Mouse (Mus musculus) B cell, adult 2 months (primary cell): ENCODE data around the gene Cbx5.
"Not testable (repeated sequence)": the region's sequence is repeated elsewhere in the genome, so short reads cannot be mapped to it uniquely, and the experiment has no call there.

Experiments used
- DNase-seq, 2 experiments: peaks; one replicate each; pipeline ENCODE4 v3.0.0; 2022

Gene Cbx5

GRCm38 (mm10) chr15:103239685-103240159 lies at the start of gene Cbx5:
TSS of gene Cbx5 (minus strand) at chr15:103239816.
- DNase-seq = peak; percentile 95 to 96

DNA sequence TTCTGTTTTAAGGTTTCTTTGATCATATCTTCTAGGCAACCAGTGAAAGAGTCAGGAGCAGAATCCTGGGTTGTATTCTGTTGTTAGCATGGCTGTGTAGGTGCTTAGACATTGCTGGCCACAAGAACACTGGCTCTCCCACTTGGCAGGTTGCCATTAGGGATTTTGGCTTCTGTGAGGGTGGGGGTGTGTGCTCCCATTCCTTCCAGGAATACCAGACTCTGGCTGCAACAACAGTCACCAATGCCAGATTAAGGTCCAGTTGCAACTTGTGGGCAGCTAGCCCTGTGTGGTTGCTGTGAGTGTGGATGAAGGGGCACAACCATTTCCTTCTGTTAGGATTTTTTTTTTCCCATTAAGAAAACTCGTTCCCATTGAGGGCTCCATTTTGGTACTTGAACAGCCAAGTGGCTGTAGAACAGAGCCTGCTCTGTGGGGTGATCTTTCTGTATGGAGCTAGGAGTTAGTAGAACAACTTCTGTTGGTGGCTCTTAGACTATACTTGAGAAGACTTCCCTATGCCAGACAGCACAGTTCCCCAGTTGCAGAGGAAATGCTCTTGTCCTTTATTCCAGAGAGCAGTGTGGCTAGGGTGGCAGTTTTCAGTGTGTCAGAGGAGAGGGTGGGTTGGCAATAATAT lies 46.3 kb upstream of the Cbx5 start:
- DNase-seq = no peak

- DNase-seq = no peak
These were observed 45.0 kb upstream of the Cbx5 start for GRCm38 (mm10) chr15:103284647-103285046.

DNA sequence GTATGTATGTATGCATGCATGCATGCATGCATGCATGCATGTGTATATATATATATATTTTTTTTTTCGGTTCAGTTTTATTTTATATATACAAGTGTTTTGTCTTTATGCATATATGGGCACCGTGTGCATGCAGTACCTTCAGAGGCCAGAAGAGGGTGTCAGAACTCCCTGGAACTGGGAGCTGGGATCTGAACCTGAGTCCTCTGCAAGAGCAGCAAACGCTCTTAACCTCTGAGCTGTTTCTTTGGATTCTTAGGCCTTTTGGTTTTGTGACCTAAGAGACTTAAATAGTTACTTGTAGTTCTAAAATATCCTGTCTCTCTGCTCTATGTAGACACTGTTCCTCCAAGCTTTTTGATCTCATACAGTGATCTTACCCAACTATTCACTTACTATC lies 44.5 kb upstream of the Cbx5 start:
- peak; percentile 65 to 68 for DNase-seq

DNA sequence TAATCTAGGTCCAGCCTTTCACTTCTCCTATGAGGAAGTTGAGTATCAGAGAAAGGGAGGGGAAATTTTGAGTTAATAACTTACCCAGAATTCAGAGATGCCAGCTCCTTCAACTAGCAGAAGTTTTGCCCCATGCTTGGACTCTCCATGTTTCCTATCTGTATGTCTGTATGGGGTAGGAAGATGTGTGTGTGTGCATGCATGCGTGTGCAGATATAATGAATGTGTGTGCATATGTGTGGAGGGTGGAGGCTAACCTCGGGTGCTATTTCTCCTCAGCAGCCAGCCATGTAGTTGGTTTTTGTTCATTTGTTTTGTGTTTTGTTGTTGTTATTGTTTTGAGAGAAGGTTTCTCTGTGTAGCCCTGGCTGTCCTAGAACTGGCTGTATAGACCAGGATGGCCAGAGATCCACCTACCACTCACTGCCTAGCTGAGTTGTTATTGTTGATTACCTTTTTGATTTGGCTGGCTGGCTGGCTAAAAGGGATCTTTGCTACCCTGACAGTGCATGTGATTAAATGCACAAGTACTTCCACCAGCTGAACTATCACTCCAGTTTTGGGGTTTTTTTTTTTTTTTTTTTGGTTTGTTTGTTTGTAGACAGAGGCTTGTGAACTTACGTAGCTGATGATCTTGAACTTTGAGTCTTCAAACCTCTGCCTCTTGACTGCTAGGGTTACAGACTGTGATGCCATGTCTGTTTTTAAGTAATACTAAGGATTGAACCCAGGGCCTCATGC lies 42.0 kb upstream of the Cbx5 start:
- no peak for DNase-seq

- DNase-seq = peak; percentile 39 to 44
These were observed 41.3 kb upstream of the Cbx5 start for GRCm38 (mm10) chr15:103280817-103281464.

GRCm38 (mm10) chr15:103279750-103280149 lies 40.1 kb upstream of the Cbx5 start:
- DNase-seq = peak; percentile 65 to 67

- no peak for DNase-seq
These were observed 38.3 kb upstream of the Cbx5 start for GRCm38 (mm10) chr15:103277949-103278348.

DNA sequence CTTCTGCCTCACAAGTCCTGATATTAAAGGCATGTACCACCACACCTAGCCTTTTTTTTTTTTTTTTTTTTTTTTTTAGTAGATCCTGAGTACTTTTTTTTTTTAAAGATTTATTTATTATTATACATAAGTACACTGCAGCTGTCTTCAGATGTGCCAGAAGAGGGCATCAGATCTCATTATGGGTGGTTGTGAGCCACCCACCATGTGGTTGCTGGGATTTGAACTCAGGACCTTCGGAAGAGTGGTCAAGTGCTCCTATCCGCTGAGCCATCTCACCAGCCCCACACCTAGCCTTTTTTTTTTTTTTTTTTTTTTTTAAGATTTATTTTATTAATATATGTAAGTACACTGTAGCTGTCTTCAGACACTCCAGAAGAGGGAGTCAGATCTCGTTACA lies 36.3 kb upstream of the Cbx5 start:
- DNase-seq = not testable (repeated sequence)

- peak; percentile 89 to 94 for DNase-seq
These were observed 33.0 kb upstream of the Cbx5 start, which contains the start of gene Copz1 for GRCm38 (mm10) chr15:103272419-103273279. TSS of gene Copz1 (plus strand) at chr15:103272714.

- DNase-seq = no peak
These were observed 29.3 kb upstream of the Cbx5 start for GRCm38 (mm10) chr15:103268903-103269302.

GRCm38 (mm10) chr15:103264794-103265193 lies 25.2 kb upstream of the Cbx5 start:
- no peak for DNase-seq

GRCm38 (mm10) chr15:103259989-103260388 lies 20.4 kb upstream of the Cbx5 start:
- DNase-seq = no peak

DNA sequence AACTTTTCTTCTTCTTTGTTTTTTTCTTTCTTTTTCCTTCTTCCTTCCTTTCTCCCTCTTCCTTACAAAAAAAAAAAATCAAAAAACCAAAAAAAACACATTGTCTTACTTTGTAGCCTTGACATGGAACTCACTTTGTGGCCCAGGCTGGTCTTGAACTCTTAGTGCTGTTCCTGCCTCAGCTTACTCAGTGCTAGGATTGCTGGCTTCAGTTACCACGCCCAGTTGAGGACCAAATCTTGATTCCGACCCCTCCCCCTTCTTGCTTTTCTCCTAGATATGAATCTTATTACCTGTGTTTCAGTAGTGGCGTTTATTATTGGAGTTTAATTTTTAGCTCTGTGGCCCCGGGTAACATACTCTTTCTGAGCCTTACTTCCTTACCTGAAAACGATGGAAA lies 19.5 kb upstream of the Cbx5 start:
- no peak for DNase-seq

GRCm38 (mm10) chr15:103257790-103258728 lies 18.4 kb upstream of the Cbx5 start, which contains the start of gene Nfe2:
TSS of gene Nfe2 (minus strand) at chr15:103258403.
- DNase-seq = peak; percentile 49 to 61

DNA sequence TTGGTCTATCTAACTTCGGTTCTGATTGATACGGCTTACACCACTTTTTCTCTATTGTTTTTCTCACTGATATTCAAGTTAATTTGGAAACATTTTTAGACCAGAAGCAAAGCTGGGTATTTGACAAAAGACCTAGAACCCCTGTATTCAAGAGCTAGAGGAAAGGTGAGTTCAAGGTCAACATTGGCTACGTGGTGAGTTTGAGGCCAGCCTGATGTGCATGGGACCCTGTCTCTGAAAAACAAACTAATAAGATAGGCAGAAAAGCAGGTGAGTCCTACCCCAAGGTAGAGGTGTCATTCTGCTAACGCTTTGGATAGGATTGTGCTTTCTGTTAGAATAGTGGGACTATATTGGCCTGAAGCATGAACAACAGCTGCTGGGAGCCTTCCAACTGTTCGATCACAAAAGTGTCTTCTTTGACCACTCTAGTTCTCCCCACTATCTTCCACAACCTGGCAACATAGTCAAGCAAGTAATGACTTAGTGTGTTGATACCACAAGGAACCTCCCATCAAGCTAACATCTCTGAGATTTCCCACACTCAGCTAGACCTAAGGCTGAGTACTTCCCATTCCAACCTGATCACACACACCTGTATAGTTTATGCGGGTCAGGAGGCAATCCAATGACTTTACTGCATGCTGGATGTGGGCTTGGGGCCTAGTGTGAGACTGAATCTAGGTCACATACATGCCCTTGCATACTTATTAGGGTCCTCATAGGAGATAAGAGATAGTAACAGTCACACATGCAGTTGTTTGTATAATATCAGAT lies 16.8 kb upstream of the Cbx5 start:
- DNase-seq = no peak

DNA sequence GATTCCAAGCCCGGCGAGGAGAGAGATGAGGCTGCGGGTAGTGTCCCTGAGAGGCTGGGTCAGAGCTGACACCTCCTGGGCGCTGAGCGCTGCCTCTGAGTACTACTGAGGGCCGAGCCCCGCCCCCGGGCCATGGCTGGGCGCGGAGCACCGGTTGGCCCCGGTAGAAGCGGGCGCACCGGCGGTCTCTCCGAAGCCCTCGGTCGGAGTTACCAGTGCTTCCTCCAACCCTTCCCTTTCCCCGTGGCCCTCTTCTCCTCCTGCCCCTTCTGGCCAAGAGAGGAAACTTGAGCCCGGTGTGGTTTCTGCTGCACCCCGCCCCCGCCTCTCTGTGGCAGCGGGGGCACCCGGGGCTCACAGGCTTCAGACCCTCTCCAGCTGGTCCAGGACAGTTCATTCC lies 15.6 kb upstream of the Cbx5 start:
- peak; percentile 43 to 56 for DNase-seq

DNA sequence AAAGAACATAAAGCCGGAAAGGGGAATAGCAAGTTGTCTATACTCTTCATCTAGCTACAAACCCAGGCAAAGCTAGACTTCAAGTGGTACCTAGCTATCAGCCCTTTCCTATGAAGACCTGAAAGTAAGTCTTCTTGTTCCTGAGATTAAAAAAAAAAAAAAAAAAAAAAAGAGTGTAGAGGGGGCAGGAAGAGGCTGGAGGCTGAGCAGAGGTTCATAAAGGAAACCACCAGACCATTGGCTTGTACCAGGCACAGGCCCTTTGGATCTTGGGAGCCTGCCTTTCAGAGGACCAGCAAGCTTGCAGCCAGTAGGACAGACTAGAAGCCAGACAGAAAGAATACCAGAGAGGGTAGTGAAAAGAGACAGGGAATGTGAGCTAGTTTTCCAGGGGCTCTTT lies 13.7 kb upstream of the Cbx5 start:
- DNase-seq = no peak

- DNase-seq = no peak
These were observed 13.0 kb upstream of the Cbx5 start for GRCm38 (mm10) chr15:103252660-103253059.

- DNase-seq = no peak
These were observed 12.0 kb upstream of the Cbx5 start for GRCm38 (mm10) chr15:103251595-103251994.
